Mouse (Mus musculus) small intestine, adult 2 months (tissue): ENCODE measurements around the gene Trmu. TPM values are rescaled to one million over a fixed set of nuclear protein-coding genes. Genes with fewer than 3 reads are reported as not detected.

Experiments used
- H3K27ac ChIP-seq: fragments of 200-500 bp; 2 replicates; pipeline ENCODE4 v1.5.1; 2012; ENCODE audit warnings: low read depth, low read length, control low read depth, inconsistent platforms; ENCODE audit not compliant: insufficient read depth
- H3K27me3 ChIP-seq: fragments of 200-500 bp; 2 replicates; pipeline ENCODE4 v1.6.1; 2012; ENCODE audit warnings: mild to moderate bottlenecking, moderate library complexity, low read length, inconsistent platforms; ENCODE audit not compliant: control insufficient read depth, insufficient read depth
- H3K36me3 ChIP-seq: fragments of 200-500 bp; 2 replicates; pipeline ENCODE4 v1.6.1; 2012; ENCODE audit warnings: mild to moderate bottlenecking, low read length, control low read depth, inconsistent platforms; ENCODE audit not compliant: control insufficient read depth, insufficient read depth
- H3K4me1 ChIP-seq: fragments of 200-500 bp; 2 replicates; pipeline ENCODE4 v1.6.1; 2012; ENCODE audit warnings: low read length, inconsistent platforms, mixed read lengths; ENCODE audit not compliant: control insufficient read depth, insufficient read depth, insufficient read length
- H3K4me3 ChIP-seq: fragments of 200-500 bp; 2 replicates; pipeline ENCODE4 v1.5.1; 2012; ENCODE audit warnings: low read depth, mild to moderate bottlenecking, control low read depth, inconsistent platforms, low read length, moderate library complexity
- CTCF ChIP-seq: fragments of 200-500 bp; IDR thresholded peaks from 2 replicates; pipeline ENCODE4 v1.5.1; 2012; ENCODE audit warnings: low read depth, mild to moderate bottlenecking, control low read depth, inconsistent platforms, low read length, moderate library complexity, mixed read lengths; ENCODE audit not compliant: insufficient replicate concordance, insufficient read length; ENCODE audit errors: extremely low read depth
- POLR2A ChIP-seq: fragments of 200-500 bp; IDR thresholded peaks from 2 replicates; pipeline ENCODE4 v1.6.1; 2012; ENCODE audit warnings: low read depth, mild to moderate bottlenecking, control low read depth, inconsistent platforms, low read length, moderate library complexity
- WGBS: fragments of 180-500 bp; shearing (Covaris S2); methylation state at CpG from one replicate; pipeline ENCODE4 v1.1.7; 2018; 5-methylcytosine and 5-hydroxymethylcytosine counted together
- polyA plus RNA-seq: library from polyadenylated mRNA; depleted of rRNA; stranded (reverse); fragments of >200 nt; gene quantifications from 2 replicates; pipeline ENCODE4 v1.2.3, GENCODE M21; 2012

Gene Trmu
- polyA plus RNA-seq, 1 experiment, result 16.0 TPM

- peak; percentile 92; the same call in 1 of the 2 replicates for TF ChIP-seq CTCF
- TF ChIP-seq POLR2A, result no peak
- Histone ChIP-seq H3K36me3 (peaks cover 17% of the 10 kb centered on the region), H3K4me1 (no peaks in the 10 kb centered on the region), H3K4me3 (no peak overlapping the region), H3K27ac (no peak overlapping the region), H3K27me3 (no peaks in the 10 kb centered on the region)
- 31% methylated on average over 6 of the region's 6 CpGs for WGBS
These were observed 11.4 kb upstream of the Trmu start for GRCm38 (mm10) chr15:85867696-85868095.

GRCm38 (mm10) chr15:85877336-85877735 is 1.8 kb upstream of the Trmu start:
- Histone ChIP-seq H3K36me3 (peaks cover under 1% of the 10 kb centered on the region; the same call in 1 of the 2 replicates), H3K27ac (no peak overlapping the region), H3K27me3 (no peaks in the 10 kb centered on the region), H3K4me3 (no peak overlapping the region), H3K4me1 (peaks cover 5% of the 10 kb centered on the region; the same call in 1 of the 2 replicates)
- WGBS, result 94% methylated on average over 7 of the region's 7 CpGs
- TF ChIP-seq POLR2A (no peak), CTCF (no peak)

GRCm38 (mm10) chr15:85879498-85879895 is 385 bp downstream of the Trmu start:
- Histone ChIP-seq H3K36me3 (peaks cover 6% of the 10 kb centered on the region), H3K27me3 (no peaks in the 10 kb centered on the region), H3K27ac (peak overlapping the region; percentile 59), H3K4me3 (peak overlapping the region; percentile 86), H3K4me1 (peaks cover 5% of the 10 kb centered on the region; the same call in 1 of the 2 replicates)
- TF ChIP-seq POLR2A, result no peak
- TF ChIP-seq CTCF, result no peak
- under 1% methylated on average over 18 of the region's 18 CpGs for WGBS

- Histone ChIP-seq H3K4me1 (0 out of 2 replicates have a peak, but pooled peaks cover 2% of the 10 kb centered on the region), H3K36me3 (peaks cover 32% of the 10 kb centered on the region), H3K27ac (no peak overlapping the region), H3K27me3 (no peaks in the 10 kb centered on the region), H3K4me3 (no peak overlapping the region)
- WGBS, result 80% methylated on average over 5 of the region's 5 CpGs
- TF ChIP-seq CTCF (no peak), POLR2A (no peak)
These were observed 6.5 kb downstream of the Trmu start for GRCm38 (mm10) chr15:85885606-85886005.

- 85% methylated on average over 4 of the region's 4 CpGs for WGBS
These were observed 10.1 kb downstream of the Trmu start for GRCm38 (mm10) chr15:85889235-85889634.

GRCm38 (mm10) chr15:85891971-85892370 is 12.9 kb downstream of the Trmu start:
- TF ChIP-seq POLR2A (no peak), CTCF (no peak)
- WGBS, result 83% methylated on average over 10 of the region's 10 CpGs
- Histone ChIP-seq H3K27ac (no peak overlapping the region), H3K4me3 (no peak overlapping the region), H3K27me3 (no peaks in the 10 kb centered on the region), H3K4me1 (no peaks in the 10 kb centered on the region), H3K36me3 (peaks cover 47% of the 10 kb centered on the region)

More at GRCm38 (mm10) chr15:85889235-85889634, 10.1 kb downstream of the Trmu start:
- Histone ChIP-seq H3K27ac (no peak overlapping the region), H3K4me1 (0 out of 2 replicates have a peak, but pooled peaks cover 2% of the 10 kb centered on the region), H3K36me3 (peaks cover 52% of the 10 kb centered on the region), H3K27me3 (no peaks in the 10 kb centered on the region), H3K4me3 (no peak overlapping the region)
- TF ChIP-seq CTCF, result no peak
- TF ChIP-seq POLR2A, result no peak

GRCm38 (mm10) chr15:85892498-85893118 is 13.5 kb downstream of the Trmu start:
- H3K36me3 ChIP-seq, result peaks cover 52% of the 10 kb centered on the region
- no peaks in the 10 kb centered on the region for H3K27me3 ChIP-seq
- WGBS, result 87% methylated on average over 13 of the region's 13 CpGs
- H3K4me3 ChIP-seq, result no peak overlapping the region
- no peak for TF ChIP-seq CTCF
- no peak for TF ChIP-seq POLR2A
- H3K27ac ChIP-seq, result no peak overlapping the region
- H3K4me1 ChIP-seq, result no peaks in the 10 kb centered on the region
